Mouse (Mus musculus): Measurements from ENCODE around the gene Nhp2.
A peak's percentile ranks its signal among the peaks of the same experiment; 100 is the strongest.

The Nhp2 gene

GRCm38 (mm10) chr11:51619409-51620060 lies at the start of gene Nhp2:
Gene Nhp2, plus strand, starts transcription at chr11:51619735.
- DNase-seq, result peak; percentile 99

GRCm38 (mm10) chr11:51576454-51576853 lies 43.1 kb upstream of the Nhp2 start:
- no peak for DNase-seq

GRCm38 (mm10) chr11:51577587-51577986 lies 41.9 kb upstream of the Nhp2 start:
- DNase-seq, result no peak

GRCm38 (mm10) chr11:51579024-51579423 lies 40.5 kb upstream of the Nhp2 start:
- DNase-seq, result no peak

GRCm38 (mm10) chr11:51582713-51583112 lies 36.8 kb upstream of the Nhp2 start:
- peak; percentile 73 for DNase-seq

- DNase-seq, result no peak
These were observed 35.5 kb upstream of the Nhp2 start for GRCm38 (mm10) chr11:51584057-51584430.

- DNase-seq, result peak; percentile 99
These were observed 34.9 kb upstream of the Nhp2 start, which contains the start of gene Phykpl for GRCm38 (mm10) chr11:51584431-51585248. Gene Phykpl, plus strand, starts transcription at chr11:51584757.

- DNase-seq, result peak; percentile 33
These were observed 33.8 kb upstream of the Nhp2 start for GRCm38 (mm10) chr11:51585608-51586252.

GRCm38 (mm10) chr11:51586411-51586810 lies 33.1 kb upstream of the Nhp2 start:
- no peak for DNase-seq

- DNase-seq, result no peak
These were observed 32.5 kb upstream of the Nhp2 start for GRCm38 (mm10) chr11:51587059-51587458.

- DNase-seq, result no peak
These were observed 30.7 kb upstream of the Nhp2 start for GRCm38 (mm10) chr11:51588833-51589232.

- DNase-seq, result no peak
These were observed 29.5 kb upstream of the Nhp2 start for GRCm38 (mm10) chr11:51590002-51590401.

GRCm38 (mm10) chr11:51591168-51591567 lies 28.4 kb upstream of the Nhp2 start:
- DNase-seq, result no peak

- no peak for DNase-seq
These were observed 27.6 kb upstream of the Nhp2 start for GRCm38 (mm10) chr11:51591915-51592314.

GRCm38 (mm10) chr11:51593368-51593767 lies 26.2 kb upstream of the Nhp2 start:
- DNase-seq, result no peak

GRCm38 (mm10) chr11:51593849-51594248 lies 25.7 kb upstream of the Nhp2 start:
- no peak for DNase-seq

- no peak for DNase-seq
These were observed 24.7 kb upstream of the Nhp2 start for GRCm38 (mm10) chr11:51594715-51595350.

GRCm38 (mm10) chr11:51595459-51596083 lies 24.0 kb upstream of the Nhp2 start:
- DNase-seq, result no peak

GRCm38 (mm10) chr11:51597553-51597952 lies 22.0 kb upstream of the Nhp2 start:
- DNase-seq, result no peak

- DNase-seq, result no peak
These were observed 17.3 kb upstream of the Nhp2 start for GRCm38 (mm10) chr11:51602253-51602652.

- DNase-seq, result peak; percentile 93
These were observed 13.7 kb upstream of the Nhp2 start for GRCm38 (mm10) chr11:51605602-51606446.

Measured in kidney, adult 11 months (tissue).